Mouse (Mus musculus): ENCODE data around the gene Kif1b.

DNA sequence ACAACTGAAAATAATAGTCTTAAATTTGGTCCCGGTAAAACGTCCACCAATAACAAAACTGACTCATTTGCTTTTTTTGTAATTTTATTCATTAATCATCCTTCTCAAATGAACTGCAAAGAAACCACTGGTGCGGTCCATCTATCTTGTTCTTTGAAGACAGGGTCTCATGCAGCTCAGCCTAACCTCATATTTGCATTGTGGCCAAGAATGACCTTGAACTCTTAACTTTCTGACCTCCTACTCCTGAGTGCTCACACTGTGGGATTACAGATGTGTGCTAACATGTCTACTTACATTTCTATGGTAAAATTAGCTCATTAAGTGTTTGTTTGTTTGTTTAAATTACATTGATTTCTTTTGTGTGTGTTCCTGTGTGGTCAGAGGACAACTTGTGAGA, 48.6 kb downstream of the Kif1b start:
- TF ChIP-seq MAX (IDR thresholded peaks at IDR 0.05; ENCODE audit: low read length) (no peak), CTCF (IDR thresholded peaks at IDR 0.05 in 2 of 3, conservative IDR thresholded peaks at IDR 0.05 in 1 of 3; ENCODE audit: control insufficient read depth in 1 of 3, insufficient read depth in 1 of 3, low read depth in 2 of 3, low read length in 3 of 3, poor library complexity in 1 of 3, severe bottlenecking in 1 of 3) (no peak), BHLHE40 (IDR thresholded peaks at IDR 0.05; ENCODE audit: borderline replicate concordance, low read depth, low read length) (no peak), GATA1 (IDR thresholded peaks at IDR 0.05; ENCODE audit: low read depth, low read length) (no peak), USF1 (IDR thresholded peaks at IDR 0.05; ENCODE audit: low read depth, low read length) (no peak)
